Comparison of ENCODE assay signal across 16 mouse cellular contexts in genomic region chr16:76076231-76076630, GRCm38 (mm10).
"Had no signal": no experiment of that assay in that cellular context is flagged by ENCODE, and none has a peak within 500 bp of the region (broad histone marks: within the 10 kb centered on the region; RNA-seq: fewer than 3 reads in every experiment).

No protein-coding gene starts in this region.

- H3K9me3 ChIP-seq: midbrain, embryonic 10.5 days; midbrain, embryonic 12.5 days; neural tube, embryonic 12.5 days; stomach, embryonic 15.5 days had no signal

- H3K4me1 ChIP-seq: midbrain, embryonic 10.5 days; midbrain, embryonic 12.5 days; neural tube, embryonic 12.5 days; stomach, embryonic 15.5 days had no signal

- H3K36me3 ChIP-seq: midbrain, embryonic 10.5 days; midbrain, embryonic 12.5 days; neural tube, embryonic 12.5 days; stomach, embryonic 15.5 days had no signal

- H3K27me3 ChIP-seq: midbrain, embryonic 12.5 days; neural tube, embryonic 12.5 days; stomach, embryonic 15.5 days had no signal

- ATAC-seq: midbrain, embryonic 16.5 days had no signal

- H3K4me2 ChIP-seq: lung, embryonic 14.5 days; midbrain, embryonic 12.5 days; neural tube, embryonic 12.5 days; stomach, embryonic 15.5 days had no signal

- H3K4me3 ChIP-seq: midbrain, embryonic 10.5 days; midbrain, embryonic 12.5 days; myocyte; neural tube, embryonic 12.5 days; stomach, embryonic 15.5 days had no signal

- DNase-seq: lung, adult 18-20 months; lung, embryonic 14.5 days; lung, postnatal 10 days; lung, postnatal 4 days; midbrain, embryonic 14.5 days; right cerebral cortex, postnatal 14 days; thymus, adult 2 months; thymus, postnatal 25 days; thymus, postnatal 4 days had no signal

- H3K27ac ChIP-seq: midbrain, embryonic 10.5 days; midbrain, embryonic 12.5 days; neural tube, embryonic 12.5 days; stomach, embryonic 15.5 days; stomach, postnatal 0 days had no signal

- H3K9ac ChIP-seq: lung, embryonic 14.5 days; midbrain, embryonic 12.5 days; neural tube, embryonic 12.5 days; stomach, embryonic 15.5 days had no signal
